Mouse (Mus musculus): Measurements from ENCODE around the gene 4930564D02Rik. TPM values are rescaled to one million over a fixed set of nuclear protein-coding genes. Genes with fewer than 3 reads are reported as not detected.

Gene 4930564D02Rik
- not detected in 2 replicates for polyA plus RNA-seq (2012; rRNA removed)

- DNase-seq (ENCODE audit: extremely low spot score in 1 of 2, low spot score in 1 of 2) = no peak
Measured at GRCm38 (mm10) chr3:105066544-105066943, at the start of gene 4930564D02Rik. Gene 4930564D02Rik, plus strand, starts transcription at chr3:105066844.

DNA sequence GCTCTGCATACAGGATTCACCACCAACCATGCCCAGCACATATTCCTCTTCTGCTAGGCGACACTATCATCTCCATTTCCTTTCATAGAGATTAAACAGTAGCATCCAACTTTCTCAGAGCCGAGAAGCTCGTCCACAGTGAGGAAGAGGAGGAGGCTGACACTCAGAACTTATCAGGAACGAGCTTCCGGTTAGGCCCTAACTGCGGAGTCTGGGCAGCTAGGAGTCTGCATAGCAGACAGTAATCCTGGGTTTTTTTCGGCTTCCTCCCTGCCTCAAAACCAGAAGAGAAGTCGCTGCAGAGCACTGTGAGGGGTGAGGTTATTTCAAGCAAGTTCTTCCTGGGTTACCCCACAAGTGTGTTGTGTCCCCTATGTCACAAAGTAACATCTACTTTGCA, 49.3 kb upstream of the 4930564D02Rik start:
- DNase-seq (ENCODE audit: extremely low spot score in 1 of 2, low spot score in 1 of 2) = no peak

DNA sequence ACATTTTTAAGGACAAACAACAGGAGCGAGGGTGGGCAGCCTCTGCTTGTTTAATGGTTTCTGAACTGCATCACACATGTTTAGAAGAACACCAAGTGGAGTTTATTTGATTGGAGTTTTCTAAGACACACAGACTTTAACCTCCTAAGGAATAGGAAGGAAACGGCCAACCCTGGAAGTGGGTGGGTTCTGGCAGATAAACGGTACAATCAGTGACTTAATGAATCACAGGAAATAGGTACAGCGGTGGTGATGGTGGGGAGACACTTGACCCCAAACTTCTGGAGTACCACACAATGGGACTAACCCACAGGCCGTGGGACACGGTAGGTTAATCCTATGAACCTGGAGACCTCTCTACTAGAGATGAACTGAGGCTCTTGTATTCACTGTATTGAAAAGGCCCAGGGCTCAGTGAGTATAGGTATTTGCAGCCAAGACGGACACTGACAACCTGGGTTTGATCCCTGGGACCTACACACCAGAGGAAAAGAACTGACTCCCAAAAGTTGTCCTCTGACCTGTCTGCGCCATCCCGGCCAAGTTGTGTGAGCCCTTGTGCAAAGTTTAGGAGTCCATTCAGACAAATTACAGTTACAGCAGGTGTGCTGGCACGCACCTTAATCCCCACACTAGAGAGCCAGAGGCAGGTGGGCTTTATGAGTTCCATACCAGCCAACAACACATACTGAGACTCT, 48.4 kb upstream of the 4930564D02Rik start:
- DNase-seq (ENCODE audit: extremely low spot score in 1 of 2, low spot score in 1 of 2) = no peak

DNA sequence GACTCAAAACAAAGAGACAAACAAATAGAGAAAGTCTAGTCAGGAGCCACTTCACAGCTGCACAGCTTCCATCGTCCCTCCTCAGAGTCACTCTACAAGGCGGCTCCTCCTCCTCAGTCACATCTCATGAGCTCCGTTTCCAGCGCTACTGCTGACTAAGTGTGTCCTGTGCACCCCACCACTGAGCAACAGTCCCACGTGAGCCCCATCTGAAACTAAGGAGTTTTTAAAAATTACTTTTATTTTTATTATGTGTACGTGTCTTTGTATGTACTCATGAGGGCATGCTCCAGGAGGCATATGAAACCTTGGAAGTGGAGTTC, 47.9 kb upstream of the 4930564D02Rik start:
- no peak for DNase-seq (ENCODE audit: extremely low spot score in 1 of 2, low spot score in 1 of 2)

DNA sequence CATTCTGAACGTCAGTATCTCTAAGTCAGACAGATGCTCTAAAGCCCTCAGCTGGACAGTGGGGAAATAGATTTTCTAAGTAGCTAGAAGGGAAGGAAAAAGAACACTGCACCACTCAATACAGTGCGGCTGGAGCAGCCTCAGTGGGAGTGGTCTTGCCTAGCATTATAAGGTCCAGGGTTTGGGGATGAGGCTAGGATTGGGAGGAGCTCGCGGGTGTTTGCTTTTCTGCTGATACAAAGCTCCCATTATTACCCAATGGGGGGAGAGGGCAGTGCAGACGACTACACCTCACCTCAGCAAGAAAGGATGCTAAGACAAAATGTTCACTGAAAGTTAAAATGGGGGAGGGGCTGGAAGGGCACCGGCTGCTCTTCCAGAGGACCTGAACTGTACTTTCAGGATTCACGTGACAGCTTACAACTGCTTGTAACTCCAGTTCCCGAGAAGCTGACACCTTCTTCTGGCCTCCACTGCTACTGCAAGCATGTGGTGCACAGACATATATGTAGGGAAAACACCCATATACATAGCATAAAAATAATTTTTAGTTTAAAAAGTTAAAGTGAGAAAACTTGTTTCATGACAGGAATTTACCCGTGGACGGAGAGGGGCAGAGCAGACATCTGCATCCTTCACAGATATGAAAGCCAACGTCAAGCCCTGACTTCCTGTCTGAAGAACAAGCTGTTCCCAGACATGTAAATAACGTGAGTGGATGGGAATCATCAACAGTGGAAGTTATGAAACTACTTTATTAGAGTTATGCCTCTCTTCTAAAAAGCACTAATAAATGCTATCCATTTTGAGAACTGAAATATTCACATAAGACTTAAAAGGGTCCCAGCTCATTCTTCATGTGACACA, 46.6 kb upstream of the 4930564D02Rik start:
- no peak for DNase-seq (ENCODE audit: extremely low spot score in 1 of 2, low spot score in 1 of 2)

DNA sequence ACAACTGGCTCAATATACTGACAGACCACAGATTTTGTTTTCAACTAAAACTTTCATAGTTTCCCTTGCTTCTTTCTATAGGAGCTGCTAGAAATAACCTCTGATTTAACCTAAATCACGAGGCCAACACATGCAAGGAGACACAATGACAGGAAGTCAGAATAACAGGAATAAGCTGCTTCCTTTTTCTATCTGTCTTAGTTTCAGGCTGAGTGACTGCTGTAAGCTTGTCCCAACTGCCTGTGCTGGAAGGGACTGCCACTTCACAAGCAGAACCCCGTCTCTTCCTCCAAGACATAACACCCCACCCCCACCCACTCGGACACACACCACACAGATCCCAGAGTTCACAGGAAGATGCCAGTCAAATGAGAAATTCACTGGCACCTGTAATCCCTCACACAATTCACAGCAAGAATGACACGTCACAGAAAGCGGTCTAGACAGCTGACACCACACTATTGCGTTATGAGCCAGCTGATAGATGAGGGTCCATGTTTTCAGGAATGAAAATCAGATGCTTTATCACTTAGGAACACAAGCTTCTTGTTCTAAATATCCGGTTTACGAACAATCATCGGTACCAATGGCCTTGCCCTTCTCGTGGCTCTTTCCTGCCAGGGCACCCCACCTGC, 43.2 kb upstream of the 4930564D02Rik start:
- no peak for DNase-seq (ENCODE audit: extremely low spot score in 1 of 2, low spot score in 1 of 2)

DNA sequence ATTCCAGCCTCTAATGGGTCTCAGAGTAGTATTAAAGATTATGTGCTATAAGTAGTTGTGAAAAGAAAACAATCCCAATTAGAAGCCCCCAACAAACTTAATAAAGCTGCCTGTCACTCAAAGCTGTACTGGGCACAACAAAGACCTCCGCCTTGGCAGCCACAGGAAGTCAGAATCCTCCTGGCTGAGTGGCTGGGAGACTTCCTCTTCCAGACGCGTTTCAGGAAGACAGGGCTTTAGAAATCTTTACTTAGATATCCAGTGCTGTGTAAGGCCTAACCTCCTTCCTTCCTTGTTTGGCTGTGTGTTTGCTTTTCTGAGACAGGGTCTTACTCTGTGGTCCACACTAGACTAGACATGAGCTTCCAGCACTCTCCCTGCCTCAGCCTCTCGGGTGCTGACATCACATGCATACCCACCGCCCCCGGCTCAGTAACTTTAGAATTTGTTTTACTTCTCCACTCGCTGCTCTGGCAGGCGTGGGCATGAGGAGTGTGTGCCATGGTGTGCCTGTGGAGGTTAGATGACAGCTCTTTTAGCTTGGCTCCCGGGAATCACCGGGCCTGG, 30.3 kb upstream of the 4930564D02Rik start:
- DNase-seq (ENCODE audit: extremely low spot score in 1 of 2, low spot score in 1 of 2) = no peak

- DNase-seq (ENCODE audit: extremely low spot score in 1 of 2, low spot score in 1 of 2) = no peak
Measured at GRCm38 (mm10) chr3:105037240-105037770, 29.3 kb upstream of the 4930564D02Rik start.

DNA sequence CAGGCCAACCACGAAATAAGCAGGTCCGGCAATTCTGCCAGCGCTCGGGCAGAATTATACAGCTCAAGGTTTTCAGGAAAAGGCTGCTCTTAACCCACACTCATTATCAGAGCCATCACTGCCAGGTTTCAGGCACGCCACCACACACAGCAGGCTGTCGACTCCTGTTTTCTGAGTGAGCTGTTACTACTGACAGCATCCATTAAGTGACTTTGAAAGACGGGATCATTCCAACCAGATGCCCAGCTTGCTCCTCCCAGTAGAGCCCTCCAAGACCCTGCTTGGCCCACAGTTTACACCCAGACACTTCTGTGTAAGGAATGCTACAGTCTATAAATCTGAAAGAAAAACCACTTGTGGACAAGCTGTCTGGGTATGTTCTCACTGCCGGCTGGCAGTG, 26.6 kb upstream of the 4930564D02Rik start:
- no peak for DNase-seq (ENCODE audit: extremely low spot score in 1 of 2, low spot score in 1 of 2)

GRCm38 (mm10) chr3:105040983-105041625, 25.5 kb upstream of the 4930564D02Rik start:
- DNase-seq (ENCODE audit: extremely low spot score in 1 of 2, low spot score in 1 of 2) = no peak

GRCm38 (mm10) chr3:105043746-105044145, 22.9 kb upstream of the 4930564D02Rik start:
- no peak for DNase-seq (ENCODE audit: extremely low spot score in 1 of 2, low spot score in 1 of 2)

- DNase-seq (ENCODE audit: extremely low spot score in 1 of 2, low spot score in 1 of 2) = no peak
Measured at GRCm38 (mm10) chr3:105046870-105047269, 19.8 kb upstream of the 4930564D02Rik start.

DNA sequence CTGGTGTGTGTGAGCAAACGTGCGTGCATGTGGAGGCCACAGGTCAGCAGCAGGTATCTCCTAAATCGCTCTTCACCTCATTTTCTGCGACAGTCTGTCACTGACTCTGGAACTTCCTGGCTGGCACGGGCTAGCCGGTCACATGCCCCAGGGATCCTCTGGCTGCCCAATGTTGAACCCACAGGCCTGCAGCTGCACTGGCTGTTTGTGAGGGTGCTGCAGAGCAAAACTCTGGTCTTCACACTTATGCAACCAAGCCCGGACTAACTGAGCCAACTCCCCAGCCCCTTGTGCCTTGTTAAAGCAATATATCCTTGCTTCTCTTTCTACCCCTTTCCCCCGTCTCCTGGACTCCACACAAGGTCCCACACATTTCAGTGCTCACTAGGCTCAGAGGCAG, 19.0 kb upstream of the 4930564D02Rik start:
- DNase-seq (ENCODE audit: extremely low spot score in 1 of 2, low spot score in 1 of 2) = no peak

- no peak for DNase-seq (ENCODE audit: extremely low spot score in 1 of 2, low spot score in 1 of 2)
Measured at GRCm38 (mm10) chr3:105049848-105050247, 16.8 kb upstream of the 4930564D02Rik start.

DNA sequence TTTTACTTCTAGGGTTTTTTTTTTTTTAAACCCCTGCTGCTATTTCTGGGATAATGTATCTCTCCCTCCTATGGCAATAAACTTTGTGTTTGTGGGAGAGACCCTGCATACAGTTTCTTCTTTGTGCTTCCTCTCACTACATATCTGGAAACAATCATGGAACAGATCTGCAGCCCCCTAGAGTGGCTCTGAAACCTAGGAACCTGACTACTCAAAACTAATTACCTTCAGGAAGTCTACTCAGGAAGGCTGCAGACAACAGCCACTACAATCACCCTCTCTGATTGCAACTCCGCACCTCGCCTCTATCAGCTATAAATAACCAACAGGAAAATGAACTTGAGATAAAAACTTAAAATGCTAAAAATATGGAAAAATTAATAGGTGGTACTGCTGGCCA, 15.5 kb upstream of the 4930564D02Rik start:
- DNase-seq (ENCODE audit: extremely low spot score in 1 of 2, low spot score in 1 of 2) = no peak

GRCm38 (mm10) chr3:105052171-105052936, 14.3 kb upstream of the 4930564D02Rik start:
- no peak for DNase-seq (ENCODE audit: extremely low spot score in 1 of 2, low spot score in 1 of 2)

DNA sequence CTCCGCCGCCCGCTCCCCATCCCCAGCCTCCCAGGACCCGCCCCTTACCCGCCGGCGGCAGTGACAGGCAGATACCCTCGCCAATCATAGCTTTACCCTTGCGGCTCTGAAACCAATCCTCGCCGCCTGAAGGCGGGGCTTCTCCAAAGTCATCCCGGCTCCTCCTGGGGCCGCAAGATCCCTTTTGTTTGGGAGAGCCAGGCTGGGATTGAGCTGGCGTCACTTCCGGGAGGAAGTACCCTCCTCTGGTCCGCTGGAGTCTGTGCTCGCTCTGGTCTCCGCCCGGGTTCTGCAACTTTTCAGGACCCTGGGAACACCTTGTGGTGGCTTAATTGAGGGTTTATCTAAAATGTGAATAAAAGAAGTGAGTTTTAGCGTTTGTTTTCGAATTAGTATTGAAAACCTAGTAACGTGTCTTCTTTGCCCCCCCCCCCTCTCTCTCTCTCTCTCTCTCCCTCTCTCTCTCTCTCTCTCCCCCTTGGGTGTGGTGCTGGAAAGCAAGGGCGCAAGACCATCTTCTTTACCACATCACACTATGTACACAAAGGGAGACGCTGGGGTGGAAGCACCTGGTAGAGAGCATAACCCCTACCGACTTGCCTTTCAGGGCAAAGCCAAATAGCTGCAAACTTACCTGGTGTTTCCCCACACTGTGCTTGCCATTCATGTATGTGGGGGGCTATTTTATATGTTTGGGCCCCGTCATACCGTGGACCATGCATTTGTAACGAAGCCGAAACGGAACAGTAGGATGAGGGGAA, 13.5 kb upstream of the 4930564D02Rik start, which contains the start of gene Cttnbp2nl:
Cttnbp2nl (minus strand) TSS at position 210 of the 761 bp plus-strand sequence.
- peak; percentile 97 to 99 for DNase-seq (ENCODE audit: extremely low spot score in 1 of 2, low spot score in 1 of 2)

- DNase-seq (ENCODE audit: extremely low spot score in 1 of 2, low spot score in 1 of 2) = no peak
Measured at GRCm38 (mm10) chr3:105053698-105054001, 13.0 kb upstream of the 4930564D02Rik start.

DNA sequence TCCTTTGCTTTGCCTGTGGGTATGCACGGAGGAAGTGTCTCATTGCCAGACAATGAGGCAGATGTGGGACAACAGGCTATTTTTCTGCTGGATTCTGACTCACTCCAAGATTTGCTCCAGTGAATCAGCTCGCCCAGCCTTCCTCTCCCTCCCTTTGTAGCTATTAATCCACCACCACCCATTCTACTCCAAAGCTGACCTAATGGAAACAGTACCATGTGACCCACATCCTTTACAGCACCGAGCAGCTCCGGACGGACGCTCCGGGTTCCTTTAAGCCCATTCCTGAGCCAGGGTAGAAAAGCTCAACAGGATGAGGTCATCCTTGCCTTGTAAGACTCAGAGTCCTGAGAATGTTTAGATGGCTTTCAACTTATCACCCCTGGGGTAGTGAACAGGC, 11.7 kb upstream of the 4930564D02Rik start:
- no peak for DNase-seq (ENCODE audit: extremely low spot score in 1 of 2, low spot score in 1 of 2)

All from frontal cortex, adult 2 months (tissue).